Mouse (Mus musculus) midbrain, postnatal 0 days (tissue): ENCODE measurements at regions not wholly inside any gene's neighbourhood (a gene's known extent, or its start where the extent isn't known, plus 50 kb on each side); places are given as distances from the start of the nearest gene placed in this dataset.

Experiments used
- ATAC-seq: fragments of 200-750 bp; cut with Nextera tagmentation; 2 replicates; pipeline ENCODE4 v1.8.0; 2017; ENCODE audit warnings: moderate number of reproducible peaks, mild to moderate bottlenecking, moderate TSS enrichment, moderate library complexity; ENCODE audit not compliant: low FRiP score
- DNase-seq: peaks from one replicate; pipeline ENCODE4 v3.0.0-alpha.2; 2015; ENCODE audit warnings: low spot score
- H3K27ac ChIP-seq: fragments of 300-500 bp; sonication (generic); 2 replicates; pipeline ENCODE4 v1.5.1; 2014; ENCODE audit warnings: low read depth, mild to moderate bottlenecking, low read length, mixed read lengths
- H3K27me3 ChIP-seq: fragments of 300-500 bp; sonication (generic); 2 replicates; pipeline ENCODE4 v1.6.1; 2014; ENCODE audit warnings: low read length, control low read depth, mixed read lengths; ENCODE audit not compliant: insufficient read depth
- H3K36me3 ChIP-seq: fragments of 300-500 bp; sonication (generic); 2 replicates; pipeline ENCODE4 v1.6.1; 2014; ENCODE audit warnings: low read length, control low read depth, mixed read lengths; ENCODE audit not compliant: insufficient read depth
- H3K4me1 ChIP-seq: fragments of 300-500 bp; sonication (generic); 2 replicates; pipeline ENCODE4 v1.6.1; 2014; ENCODE audit warnings: mild to moderate bottlenecking, control low read depth, antibody characterized with exemption, low read length, mixed read lengths; ENCODE audit not compliant: insufficient read depth
- H3K4me2 ChIP-seq: fragments of 300-500 bp; sonication (generic); 2 replicates; pipeline ENCODE4 v1.6.1; 2014; ENCODE audit warnings: low read depth, mild to moderate bottlenecking, low read length, mixed read lengths; ENCODE audit not compliant: poor library complexity, severe bottlenecking
- H3K4me3 ChIP-seq: fragments of 300-500 bp; sonication (generic); 2 replicates; pipeline ENCODE4 v1.5.1; 2014; ENCODE audit warnings: low read depth, mild to moderate bottlenecking, low read length, moderate library complexity
- H3K9ac ChIP-seq: fragments of 300-500 bp; sonication (generic); replicated peaks from 2 replicates; pipeline ENCODE4 v1.6.1; 2014; ENCODE audit warnings: mild to moderate bottlenecking, low read length, moderate library complexity, mixed read lengths; ENCODE audit not compliant: poor library complexity, severe bottlenecking
- H3K9me3 ChIP-seq: fragments of 300-500 bp; sonication (generic); 2 replicates; pipeline ENCODE4 v1.6.1; 2016; ENCODE audit warnings: low read length, control low read depth
- CTCF ChIP-seq: IDR thresholded peaks from 2 replicates; pipeline ENCODE4 v1.5.1; 2016; ENCODE audit warnings: antibody characterized with exemption, mild to moderate bottlenecking
- WGBS: fragments of 180-500 bp; shearing (Covaris S2); extraction: QIAGEN DNeasy Blood & Tissue Kit; methylation state at CpG from one replicate; pipeline ENCODE4 v1.1.7; 2014; 5-methylcytosine and 5-hydroxymethylcytosine counted together

DNA sequence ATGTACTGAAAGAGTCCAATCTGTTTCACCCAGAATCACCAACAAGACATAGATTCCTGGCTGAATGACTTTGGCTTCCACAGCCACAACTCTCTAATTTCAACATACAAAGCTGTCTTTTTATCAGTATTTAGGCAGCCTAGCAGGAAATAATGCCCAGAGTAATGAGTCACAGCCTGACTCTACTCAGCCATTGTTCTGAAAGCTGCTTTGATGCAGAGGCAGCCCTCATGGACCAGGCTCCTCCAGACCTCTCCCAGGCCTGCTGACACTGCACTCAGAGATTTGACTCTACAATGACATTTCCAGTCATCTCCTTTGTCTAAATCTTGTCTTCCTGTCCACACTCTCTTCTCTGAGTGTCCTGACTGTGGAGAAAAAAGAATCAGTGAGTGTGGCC lies 250.4 kb downstream of the Tle4 start:
- Histone ChIP-seq H3K27ac (no peak overlapping the region), H3K4me3 (no peak overlapping the region), H3K27me3 (no peaks in the 10 kb centered on the region), H3K9me3 (no peaks in the 10 kb centered on the region), H3K36me3 (no peaks in the 10 kb centered on the region), H3K4me1 (no peaks in the 10 kb centered on the region), H3K4me2 (no peak overlapping the region), H3K9ac (no peak overlapping the region)
- ATAC-seq: no peak
- no peak for DNase-seq
- TF ChIP-seq CTCF: no peak

DNA sequence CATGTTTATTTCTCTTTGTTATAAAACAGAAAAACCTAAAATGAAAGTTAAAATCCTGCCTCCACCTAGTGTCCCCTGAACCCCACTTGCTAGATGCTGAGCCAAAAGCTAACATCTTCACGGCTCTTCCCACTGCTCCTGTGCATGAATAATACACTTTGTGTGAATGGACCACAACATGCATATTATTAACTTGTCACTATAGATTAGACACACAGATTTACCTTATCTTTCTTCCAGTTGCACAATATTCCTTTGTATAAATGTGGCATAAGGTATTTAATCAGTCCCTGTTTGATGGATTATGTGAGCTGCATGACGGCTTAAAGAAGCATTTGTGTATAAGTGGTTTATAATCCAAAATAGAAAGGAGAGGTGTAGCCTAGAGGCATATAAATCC lies 248.1 kb downstream of the Tle4 start:
- WGBS: 35% methylated on average over 2 of the region's 2 CpGs
- Histone ChIP-seq H3K27ac (no peak overlapping the region), H3K4me3 (no peak overlapping the region), H3K27me3 (no peaks in the 10 kb centered on the region), H3K9ac (no peak overlapping the region), H3K4me2 (no peak overlapping the region), H3K9me3 (no peaks in the 10 kb centered on the region), H3K4me1 (no peaks in the 10 kb centered on the region), H3K36me3 (no peaks in the 10 kb centered on the region)
- ATAC-seq (no peak), DNase-seq (no peak)
- TF ChIP-seq CTCF: no peak

- H3K9ac ChIP-seq: no peak overlapping the region
- DNase-seq (no peak), ATAC-seq (no peak)
- H3K36me3 ChIP-seq: no peaks in the 10 kb centered on the region
- H3K27me3 ChIP-seq: no peaks in the 10 kb centered on the region
- no peaks in the 10 kb centered on the region for H3K9me3 ChIP-seq
- no peak for TF ChIP-seq CTCF
- no peak overlapping the region for H3K4me3 ChIP-seq
- 78% methylated on average over 4 of the region's 4 CpGs for WGBS
- no peaks in the 10 kb centered on the region for H3K4me1 ChIP-seq
- no peak overlapping the region for H3K27ac ChIP-seq
- no peak overlapping the region for H3K4me2 ChIP-seq
These were observed 246.0 kb downstream of the Tle4 start for GRCm38 (mm10) chr19:14351728-14352340.

- H3K4me3 ChIP-seq: no peak overlapping the region
- no peak overlapping the region for H3K9ac ChIP-seq
- H3K36me3 ChIP-seq: no peaks in the 10 kb centered on the region
- DNase-seq (no peak), ATAC-seq (no peak)
- TF ChIP-seq CTCF: no peak
- no peak overlapping the region for H3K4me2 ChIP-seq
- 0 out of 2 replicates have a peak, but pooled peaks cover 3% of the 10 kb centered on the region for H3K27me3 ChIP-seq
- no peaks in the 10 kb centered on the region for H3K4me1 ChIP-seq
- H3K9me3 ChIP-seq: no peaks in the 10 kb centered on the region
- WGBS: 92% methylated on average over 3 of the region's 3 CpGs
- H3K27ac ChIP-seq: no peak overlapping the region
These were observed 245.3 kb downstream of the Tle4 start for GRCm38 (mm10) chr19:14352551-14352950.

DNA sequence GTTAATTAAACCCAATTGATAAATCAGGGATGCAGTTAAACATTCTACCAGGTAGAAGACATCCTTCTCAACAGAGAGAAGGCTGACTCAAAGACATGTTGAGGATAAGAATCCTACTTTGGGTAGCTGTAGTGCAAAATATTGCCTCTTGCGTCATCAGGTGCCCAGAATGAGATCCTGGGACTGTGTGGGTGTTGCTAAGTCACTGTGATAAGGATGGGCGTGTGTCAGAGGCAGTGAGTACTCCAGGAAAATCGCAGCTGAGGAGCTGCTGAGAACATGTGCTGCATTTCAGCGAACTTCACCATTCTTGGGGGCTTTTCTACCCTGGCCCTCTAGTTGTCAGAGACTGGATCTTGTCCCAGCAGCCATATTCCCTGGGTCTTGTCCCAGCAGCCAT lies 244.7 kb downstream of the Tle4 start:
- 94% methylated on average over 4 of the region's 4 CpGs for WGBS
- no peak for ATAC-seq
- H3K4me1 ChIP-seq: no peaks in the 10 kb centered on the region
- H3K27ac ChIP-seq: no peak overlapping the region
- no peak for TF ChIP-seq CTCF
- H3K27me3 ChIP-seq: 0 out of 2 replicates have a peak, but pooled peaks cover 3% of the 10 kb centered on the region
- no peak overlapping the region for H3K9ac ChIP-seq
- H3K36me3 ChIP-seq: no peaks in the 10 kb centered on the region
- no peak overlapping the region for H3K4me3 ChIP-seq
- no peaks in the 10 kb centered on the region for H3K9me3 ChIP-seq
- H3K4me2 ChIP-seq: no peak overlapping the region
- DNase-seq: no peak

DNA sequence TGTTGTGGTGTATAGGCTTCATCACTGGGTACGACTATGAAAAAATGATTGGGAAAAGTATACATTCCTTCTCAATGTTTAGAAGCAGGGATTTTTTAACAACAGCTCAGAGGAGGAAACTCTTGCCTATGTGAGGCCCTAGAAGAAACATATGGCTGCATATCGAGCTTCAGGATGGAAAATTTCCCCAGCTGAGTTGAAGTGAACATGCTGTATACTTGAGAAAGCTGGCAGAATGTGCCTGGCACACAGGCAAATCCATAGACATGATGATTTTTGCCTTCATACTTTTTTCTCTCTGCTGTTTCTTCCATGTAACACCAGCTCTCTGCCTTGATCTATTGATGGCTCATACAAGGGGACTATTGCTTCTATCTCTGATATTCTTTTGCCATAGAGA lies 242.7 kb downstream of the Tle4 start:
- Histone ChIP-seq H3K9ac (no peak overlapping the region), H3K36me3 (no peaks in the 10 kb centered on the region), H3K27me3 (0 out of 2 replicates have a peak, but pooled peaks cover 6% of the 10 kb centered on the region), H3K9me3 (no peaks in the 10 kb centered on the region), H3K4me2 (no peak overlapping the region), H3K27ac (no peak overlapping the region), H3K4me1 (no peaks in the 10 kb centered on the region), H3K4me3 (no peak overlapping the region)
- no peak for DNase-seq
- no peak for ATAC-seq
- 89% methylated on average over 2 of the region's 2 CpGs for WGBS
- TF ChIP-seq CTCF: no peak
